Mouse (Mus musculus) forebrain, embryonic 12.5 days (tissue): ENCODE measurements around the gene Impg2. TPM values are rescaled to one million over a fixed set of nuclear protein-coding genes. Genes with fewer than 3 reads are reported as not detected.

Source experiments
- ATAC-seq: fragments of 200-750 bp; cut with Nextera tagmentation; 2 replicates; pipeline ENCODE4 v1.8.0; 2017; ENCODE audit warnings: moderate TSS enrichment; ENCODE audit not compliant: low FRiP score
- H3K27ac ChIP-seq: fragments of 300-500 bp; sonication (generic); 2 replicates; pipeline ENCODE4 v1.5.1; 2016; ENCODE audit warnings: mild to moderate bottlenecking
- H3K27me3 ChIP-seq: fragments of 300-500 bp; sonication (generic); 2 replicates; pipeline ENCODE4 v1.6.1; 2016; ENCODE audit warnings: mild to moderate bottlenecking
- H3K36me3 ChIP-seq: fragments of 300-500 bp; sonication (generic); replicated peaks from 2 replicates; pipeline ENCODE4 v1.6.1; 2016; ENCODE audit warnings: mild to moderate bottlenecking
- H3K4me1 ChIP-seq: fragments of 300-500 bp; sonication (generic); 2 replicates; pipeline ENCODE4 v1.6.1; 2016
- H3K4me2 ChIP-seq: fragments of 300-500 bp; sonication (generic); 2 replicates; pipeline ENCODE4 v1.6.1; 2016; ENCODE audit warnings: mild to moderate bottlenecking, moderate library complexity
- H3K4me3 ChIP-seq: fragments of 300-500 bp; sonication (generic); replicated peaks from 2 replicates; pipeline ENCODE4 v1.5.1; 2016; ENCODE audit warnings: mild to moderate bottlenecking
- H3K9ac ChIP-seq: fragments of 300-500 bp; sonication (generic); 2 replicates; pipeline ENCODE4 v1.6.1; 2016; ENCODE audit warnings: mild to moderate bottlenecking
- H3K9me3 ChIP-seq: fragments of 300-500 bp; sonication (generic); 2 replicates; pipeline ENCODE4 v1.6.1; 2016
- WGBS: fragments of 180-500 bp; shearing (Covaris S2); methylation state at CpG from one replicate; pipeline ENCODE4 v1.1.7; 2016; 5-methylcytosine and 5-hydroxymethylcytosine counted together
- polyA plus RNA-seq: library from polyadenylated mRNA; unstranded; fragments of >200 nt; fragmentation: Nextera tagmentation; extraction: Ambion mirVana; gene quantifications from 2 replicates; pipeline ENCODE4 v1.2.1, GENCODE M21; 2016

The Impg2 gene
- polyA plus RNA-seq, 1 experiment from 2014 or later = 0.22 TPM

DNA sequence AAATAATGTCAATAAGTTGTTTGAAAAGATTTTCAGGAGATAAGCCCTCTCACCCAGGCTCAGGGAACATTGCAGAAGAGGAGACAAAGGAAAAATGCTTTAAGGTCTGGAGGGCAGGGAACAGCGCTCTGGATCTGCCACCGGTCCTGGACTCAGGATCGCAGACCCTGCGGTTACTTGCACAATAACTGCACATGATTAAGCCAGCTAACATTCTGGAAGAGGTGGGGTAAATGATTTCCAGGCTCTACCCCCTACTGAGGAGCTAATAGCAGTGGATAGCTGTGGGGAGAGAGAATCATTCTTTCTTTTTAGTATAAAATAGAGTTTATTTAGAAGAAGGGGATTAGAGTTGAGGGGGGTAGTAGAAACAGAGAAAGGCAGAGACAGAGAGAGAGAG is 103.5 kb downstream of the Impg2 start:
- Histone ChIP-seq H3K9me3 (no peaks in the 10 kb centered on the region), H3K4me1 (no peaks in the 10 kb centered on the region), H3K27ac (no peak overlapping the region), H3K27me3 (no peaks in the 10 kb centered on the region), H3K4me2 (no peak overlapping the region), H3K36me3 (no peaks in the 10 kb centered on the region), H3K9ac (no peak overlapping the region), H3K4me3 (no peak overlapping the region)
- WGBS = 49% methylated on average over 4 of the region's 4 CpGs
- ATAC-seq = no peak

DNA sequence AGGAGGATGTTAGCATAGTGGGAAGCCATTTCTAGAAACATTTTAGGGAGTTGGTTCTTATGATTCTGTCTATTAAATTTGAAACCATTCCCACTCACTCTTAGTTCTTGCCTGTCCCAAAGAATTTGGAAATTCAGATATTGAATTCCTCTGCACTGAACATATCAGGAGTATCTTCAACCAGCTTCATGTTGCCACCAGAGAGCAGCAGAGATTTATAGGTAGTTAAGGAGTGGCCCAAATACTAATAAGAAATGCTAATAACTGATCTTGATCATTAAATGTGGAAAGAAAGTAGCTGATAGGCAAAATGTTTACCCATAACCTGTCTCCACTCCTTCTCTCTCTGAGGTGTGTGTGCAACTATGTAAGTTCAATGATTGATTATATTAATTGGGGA is 107.2 kb downstream of the Impg2 start:
- no peak overlapping the region for H3K27ac ChIP-seq
- H3K36me3 ChIP-seq = no peaks in the 10 kb centered on the region
- H3K4me1 ChIP-seq = no peaks in the 10 kb centered on the region
- no peak for ATAC-seq
- no peaks in the 10 kb centered on the region for H3K27me3 ChIP-seq
- H3K4me2 ChIP-seq = no peak overlapping the region
- H3K4me3 ChIP-seq = no peak overlapping the region
- no peak overlapping the region for H3K9ac ChIP-seq
- no peaks in the 10 kb centered on the region for H3K9me3 ChIP-seq

Other genes with a start within 250 kb of the Impg2 start
- gene Rpl24, start 238.0 kb upstream of the Impg2 start, polyA plus RNA-seq = 711 and 747 TPM in 2 replicates
- gene Zbtb11, start 230.4 kb upstream of the Impg2 start, polyA plus RNA-seq = 19.6 and 20.4 TPM in 2 replicates
- gene Pcnp, start 174.6 kb upstream of the Impg2 start, polyA plus RNA-seq = 316 and 329 TPM in 2 replicates
- 29.5 and 31.0 TPM in 2 replicates for gene Trmt10c, start 166.5 kb upstream of the Impg2 start, polyA plus RNA-seq
- 43.8 and 49.2 TPM in 2 replicates for gene Senp7, start 156.0 kb upstream of the Impg2 start, polyA plus RNA-seq